Mouse (Mus musculus) adrenal gland, postnatal 36 days (tissue): Measurements from ENCODE around the gene Olfr165. TPM values are rescaled to one million over a fixed set of nuclear protein-coding genes. Genes with fewer than 3 reads are reported as not detected.
"Not testable (repeated sequence)": the region's sequence is repeated elsewhere in the genome, so short reads cannot be mapped to it uniquely, and the experiment has no call there.

Experiments
- DNase-seq, 2 experiments: peaks; one replicate each; pipeline ENCODE4 v3.0.0; 2021; ENCODE audit warnings: mixed read lengths in 1 of 2
- long read RNA-seq, 2 experiments: library from polyadenylated mRNA; stranded (forward); transcript quantifications; one replicate each; pipeline ENCODE4 v2.0.0; 2021; ENCODE audit warnings: borderline sequencing depth in 2 of 2
- total RNA-seq, 2 experiments: library from RNA; stranded (reverse); gene quantifications; 2 replicates each; pipeline ENCODE4 v1.2.3; 2021

The Olfr165 gene
- total RNA-seq, result not detected
- long read RNA-seq, experiment 1, result 0 reads
- long read RNA-seq, experiment 2, result 0 reads

- no peak for DNase-seq
Measured at GRCm38 (mm10) chr16:19423034-19423433, at the start of gene Olfr165. Gene Olfr165 (minus strand): TSS chr16:19423134.

- DNase-seq, result no peak
Measured at GRCm38 (mm10) chr16:19464365-19464764, 41.4 kb upstream of the Olfr165 start.

GRCm38 (mm10) chr16:19458741-19459140 lies 35.8 kb upstream of the Olfr165 start:
- not testable (repeated sequence) for DNase-seq

GRCm38 (mm10) chr16:19387984-19388383 lies 35.0 kb downstream of the Olfr165 start:
- no peak for DNase-seq

Other genes starting within 250 kb of the Olfr165 start
- not detected for gene Olfr164, start 109.1 kb downstream of the Olfr165 start, total RNA-seq
- not detected for gene Olfr166, start 60.6 kb upstream of the Olfr165 start, total RNA-seq
- not detected for gene Olfr167, start 99.1 kb upstream of the Olfr165 start, total RNA-seq
- gene Olfr168, start 112.4 kb upstream of the Olfr165 start, total RNA-seq, result not detected
- not detected for gene Olfr169, start 148.7 kb upstream of the Olfr165 start, total RNA-seq
- gene Olfr170, start 188.7 kb upstream of the Olfr165 start, total RNA-seq, result not detected
- gene Olfr171, start 206.8 kb upstream of the Olfr165 start, total RNA-seq, result not detected